Mouse (Mus musculus) megakaryocyte, adult 5-6 weeks (primary cell): Measurements from ENCODE around the gene Tmem52b. TPM values are rescaled to one million over a fixed set of nuclear protein-coding genes. Genes with fewer than 3 reads are reported as not detected.

ENCODE experiments used
- ATAC-seq: 2 replicates; pipeline ENCODE4 v1.8.0; 2016; ENCODE audit warnings: mild to moderate bottlenecking, inconsistent platforms; ENCODE audit not compliant: poor library complexity, severe bottlenecking
- total RNA-seq, 2 experiments: library from RNA; stranded (forward) in 1 of 2; stranded (reverse) in 1 of 2; fragments of 153-499, 151-499 nt in 1 of 2; fragments of 221-1000, 200-1000 nt in 1 of 2; gene quantifications; 2 replicates each; pipeline versions ENCODE4 v1.2.3 to v1.2.4; 2015 to 2017

The Tmem52b gene
- total RNA-seq (2015) (not detected in 2 replicates), total RNA-seq (2017) (not detected in 2 replicates)

GRCm38 (mm10) chr6:129512367-129512766 is at the start of gene Tmem52b:
Gene Tmem52b, plus strand, starts transcription at chr6:129512555.
- no peak for ATAC-seq

- ATAC-seq: peak; percentile 77
Measured at GRCm38 (mm10) chr6:129471386-129471785, 41.0 kb upstream of the Tmem52b start.

- ATAC-seq: peak; percentile 61
Measured at GRCm38 (mm10) chr6:129472627-129473026, 39.7 kb upstream of the Tmem52b start.

- ATAC-seq: peak; percentile 49
Measured at GRCm38 (mm10) chr6:129476404-129477126, 35.8 kb upstream of the Tmem52b start.

- ATAC-seq: no peak
Measured at GRCm38 (mm10) chr6:129480089-129480958, 32.0 kb upstream of the Tmem52b start.

- ATAC-seq: peak; percentile 82
Measured at GRCm38 (mm10) chr6:129494924-129495323, 17.4 kb upstream of the Tmem52b start.

GRCm38 (mm10) chr6:129497345-129498218 is 14.8 kb upstream of the Tmem52b start:
- ATAC-seq: peak; percentile 73

GRCm38 (mm10) chr6:129499516-129499915 is 12.8 kb upstream of the Tmem52b start:
- ATAC-seq: peak; percentile 61

- ATAC-seq: no peak
Measured at GRCm38 (mm10) chr6:129503471-129503870, 8.9 kb upstream of the Tmem52b start.

GRCm38 (mm10) chr6:129507024-129507423 is 5.3 kb upstream of the Tmem52b start, which contains the start of gene Olr1:
Gene Olr1, minus strand, starts transcription at chr6:129507165.
- ATAC-seq: peak; percentile 87

- ATAC-seq: no peak
Measured at GRCm38 (mm10) chr6:129510120-129510911, 2.0 kb upstream of the Tmem52b start.

- no peak for ATAC-seq
Measured at GRCm38 (mm10) chr6:129512868-129513267, 513 bp downstream of the Tmem52b start.

GRCm38 (mm10) chr6:129513409-129513808 is 1.1 kb downstream of the Tmem52b start:
- no peak for ATAC-seq

GRCm38 (mm10) chr6:129514376-129514775 is 2.0 kb downstream of the Tmem52b start:
- peak; percentile 7; the same call in 1 of the 2 replicates for ATAC-seq

- peak; percentile 58 for ATAC-seq
Measured at GRCm38 (mm10) chr6:129515068-129515467, 2.7 kb downstream of the Tmem52b start.

- peak; percentile 56 for ATAC-seq
Measured at GRCm38 (mm10) chr6:129516388-129516787, 4.0 kb downstream of the Tmem52b start.

- ATAC-seq: peak; percentile 62
Measured at GRCm38 (mm10) chr6:129517752-129518408, 5.5 kb downstream of the Tmem52b start.

- ATAC-seq: no peak
Measured at GRCm38 (mm10) chr6:129526069-129526468, 13.7 kb downstream of the Tmem52b start.

GRCm38 (mm10) chr6:129527416-129527815 is 15.1 kb downstream of the Tmem52b start:
- no peak for ATAC-seq
